Mouse (Mus musculus): Measurements from ENCODE around the gene Ascl2.

DNA sequence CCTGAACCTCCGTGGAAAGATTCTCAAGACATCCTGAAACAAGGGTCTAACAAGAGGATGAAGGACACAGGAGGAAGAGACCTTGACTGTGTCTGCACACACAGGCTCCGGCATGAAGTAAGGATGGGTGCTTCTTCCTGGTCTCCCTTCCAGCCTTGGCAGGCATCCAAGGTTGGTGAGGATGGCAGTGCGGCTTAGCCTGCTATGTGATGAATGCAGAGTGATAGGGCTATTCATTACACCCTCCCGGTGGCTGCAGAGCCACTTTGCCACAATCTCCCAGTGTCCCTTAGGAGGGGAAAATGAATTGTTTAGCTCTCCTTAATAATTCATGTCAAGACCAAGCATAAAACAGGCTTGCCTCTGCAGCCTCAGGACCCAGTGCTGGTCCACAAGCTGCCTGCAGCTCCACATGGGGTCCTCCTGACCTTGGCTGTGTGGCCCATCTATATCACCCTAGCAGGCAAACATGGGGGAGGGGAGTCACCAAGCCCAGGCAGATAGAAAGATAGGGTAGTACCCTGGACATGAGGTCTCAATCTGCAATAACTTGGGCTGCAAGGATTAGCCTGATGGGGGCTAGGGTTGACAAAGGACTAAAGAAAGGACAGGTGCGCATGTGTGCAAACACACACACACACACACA lies 43.3 kb upstream of the Ascl2 start:
- TF ChIP-seq POLR2A (IDR thresholded peaks at IDR 0.05; ENCODE audit: low read depth, low read length) (no peak), CTCF (conservative IDR thresholded peaks at IDR 0.05; ENCODE audit: insufficient read depth, insufficient read length, low read depth, low read length) (no peak)
